Mouse (Mus musculus) testis, adult 2 months (tissue): Measurements from ENCODE around the gene 1810010H24Rik. TPM values are rescaled to one million over a fixed set of nuclear protein-coding genes. Genes with fewer than 3 reads are reported as not detected.

Experiments
- H3K27ac ChIP-seq: fragments of 200-500 bp; 2 replicates; pipeline ENCODE4 v1.5.1; 2012; ENCODE audit warnings: low read depth, low read length; ENCODE audit not compliant: control insufficient read depth, insufficient read depth
- H3K27me3 ChIP-seq: fragments of 200-500 bp; 2 replicates; pipeline ENCODE4 v1.6.1; 2012; ENCODE audit warnings: mild to moderate bottlenecking, low read length, moderate library complexity; ENCODE audit not compliant: control insufficient read depth, insufficient read depth
- H3K36me3 ChIP-seq: fragments of 200-500 bp; 2 replicates; pipeline ENCODE4 v1.6.1; 2012; ENCODE audit warnings: mild to moderate bottlenecking, low read length; ENCODE audit not compliant: control insufficient read depth, insufficient read depth
- H3K4me1 ChIP-seq: fragments of 200-500 bp; 2 replicates; pipeline ENCODE4 v1.6.1; 2012; ENCODE audit warnings: low read length; ENCODE audit not compliant: control insufficient read depth, insufficient read depth
- H3K4me3 ChIP-seq: fragments of 200-500 bp; 2 replicates; pipeline ENCODE4 v1.5.1; 2012; ENCODE audit warnings: low read depth, mild to moderate bottlenecking, low read length, moderate library complexity, mixed read lengths; ENCODE audit not compliant: control insufficient read depth
- CTCF ChIP-seq: fragments of 200-500 bp; IDR thresholded peaks from 2 replicates; pipeline ENCODE4 v1.5.1; 2012; ENCODE audit warnings: low read depth, mild to moderate bottlenecking, inconsistent platforms, low read length, moderate library complexity; ENCODE audit not compliant: control insufficient read depth, insufficient read depth, insufficient replicate concordance
- POLR2A ChIP-seq: fragments of 200-500 bp; IDR thresholded peaks from 2 replicates; pipeline ENCODE4 v1.6.1; 2012; ENCODE audit warnings: low read depth, mild to moderate bottlenecking, inconsistent platforms, low read length, moderate library complexity; ENCODE audit not compliant: control insufficient read depth
- polyA plus RNA-seq: library from polyadenylated mRNA; depleted of rRNA; stranded (reverse); fragments of >200 nt; gene quantifications from 2 replicates; pipeline ENCODE4 v1.2.3, GENCODE M21; 2012

The 1810010H24Rik gene
- polyA plus RNA-seq, 1 experiment = 0.62 TPM

GRCm38 (mm10) chr11:107022050-107022683 lies 3.3 kb upstream of the 1810010H24Rik start:
- no peak overlapping the region for H3K4me3 ChIP-seq
- no peak for TF ChIP-seq POLR2A
- H3K4me1 ChIP-seq = peaks cover 6% of the 10 kb centered on the region
- no peak overlapping the region for H3K27ac ChIP-seq
- no peaks in the 10 kb centered on the region for H3K36me3 ChIP-seq
- H3K27me3 ChIP-seq = no peaks in the 10 kb centered on the region

- Histone ChIP-seq H3K4me3 (no peak overlapping the region), H3K36me3 (no peaks in the 10 kb centered on the region), H3K27me3 (no peaks in the 10 kb centered on the region), H3K27ac (no peak overlapping the region), H3K4me1 (peaks cover 10% of the 10 kb centered on the region)
- TF ChIP-seq CTCF (no peak), POLR2A (no peak)
Measured at GRCm38 (mm10) chr11:107024406-107024805, 1.1 kb upstream of the 1810010H24Rik start.

GRCm38 (mm10) chr11:107026554-107027430 lies 1.3 kb downstream of the 1810010H24Rik start:
- H3K27me3 ChIP-seq = no peaks in the 10 kb centered on the region
- no peak for TF ChIP-seq POLR2A
- no peak for TF ChIP-seq CTCF
- H3K36me3 ChIP-seq = no peaks in the 10 kb centered on the region
- H3K4me1 ChIP-seq = peaks cover 14% of the 10 kb centered on the region
- H3K4me3 ChIP-seq = no peak overlapping the region
- H3K27ac ChIP-seq = no peak overlapping the region

GRCm38 (mm10) chr11:107027431-107028274 lies 2.2 kb downstream of the 1810010H24Rik start:
- Histone ChIP-seq H3K4me3 (peak overlapping the region; percentile 70), H3K4me1 (peaks cover 14% of the 10 kb centered on the region), H3K27ac (no peak overlapping the region), H3K36me3 (no peaks in the 10 kb centered on the region), H3K27me3 (no peaks in the 10 kb centered on the region)
- TF ChIP-seq POLR2A (peak; percentile 25; the same call in 1 of the 2 replicates), CTCF (no peak)

GRCm38 (mm10) chr11:107028275-107028618 lies 2.8 kb downstream of the 1810010H24Rik start:
- Histone ChIP-seq H3K27ac (no peak overlapping the region), H3K36me3 (no peaks in the 10 kb centered on the region), H3K27me3 (no peaks in the 10 kb centered on the region), H3K4me1 (peaks cover 14% of the 10 kb centered on the region), H3K4me3 (peak overlapping the region; percentile 70)
- TF ChIP-seq CTCF (no peak), POLR2A (no peak)

GRCm38 (mm10) chr11:107028754-107029153 lies 3.3 kb downstream of the 1810010H24Rik start:
- H3K36me3 ChIP-seq = no peaks in the 10 kb centered on the region
- H3K27ac ChIP-seq = no peak overlapping the region
- TF ChIP-seq POLR2A (no peak), CTCF (no peak)
- H3K4me1 ChIP-seq = peaks cover 14% of the 10 kb centered on the region
- no peaks in the 10 kb centered on the region for H3K27me3 ChIP-seq
- peak overlapping the region; percentile 70; the same call in 1 of the 2 replicates for H3K4me3 ChIP-seq

GRCm38 (mm10) chr11:107029536-107029935 lies 4.1 kb downstream of the 1810010H24Rik start:
- no peak for TF ChIP-seq CTCF
- peaks cover 14% of the 10 kb centered on the region for H3K4me1 ChIP-seq
- H3K27ac ChIP-seq = no peak overlapping the region
- H3K36me3 ChIP-seq = no peaks in the 10 kb centered on the region
- no peak overlapping the region for H3K4me3 ChIP-seq
- H3K27me3 ChIP-seq = no peaks in the 10 kb centered on the region
